Mouse (Mus musculus) embryonic facial prominence, embryonic 11.5 days (tissue): Measurements from ENCODE around the gene Usp28. TPM values are rescaled to one million over a fixed set of nuclear protein-coding genes. Genes with fewer than 3 reads are reported as not detected.
A peak's percentile ranks its signal among the peaks of the same experiment; 100 is the strongest.

Experiments used
- ATAC-seq: fragments of 200-750 bp; cut with Nextera tagmentation; replicated peaks from 2 replicates; pipeline ENCODE4 v1.8.0; 2017; ENCODE audit warnings: low read depth; ENCODE audit not compliant: insufficient number of reproducible peaks, low FRiP score, low TSS enrichment
- DNase-seq: peaks from one replicate; pipeline ENCODE4 v3.0.0-alpha.2; 2015; ENCODE audit warnings: low spot score
- H3K27ac ChIP-seq: fragments of 300-500 bp; sonication (generic); replicated peaks from 2 replicates; pipeline ENCODE4 v1.5.1; 2014; ENCODE audit warnings: mild to moderate bottlenecking, low read depth, low read length, control low read depth
- H3K27me3 ChIP-seq: fragments of 300-500 bp; sonication (generic); 2 replicates; pipeline ENCODE4 v1.6.1; 2014; ENCODE audit warnings: mild to moderate bottlenecking, low read length, moderate library complexity, mixed read lengths; ENCODE audit not compliant: control insufficient read depth, insufficient read depth
- H3K36me3 ChIP-seq: fragments of 300-500 bp; sonication (generic); replicated peaks from 2 replicates; pipeline ENCODE4 v1.6.1; 2014; ENCODE audit warnings: low read depth, mild to moderate bottlenecking, low read length, moderate library complexity, mixed read lengths; ENCODE audit not compliant: control insufficient read depth, insufficient read depth
- H3K4me1 ChIP-seq: fragments of 300-500 bp; sonication (generic); 2 replicates; pipeline ENCODE4 v1.6.1; 2014; ENCODE audit warnings: low read length, mixed read lengths; ENCODE audit not compliant: control insufficient read depth, insufficient read depth
- H3K4me2 ChIP-seq: fragments of 300-500 bp; sonication (generic); 2 replicates; pipeline ENCODE4 v1.6.1; 2014; ENCODE audit warnings: low read depth, mild to moderate bottlenecking, control low read depth, low read length, moderate library complexity
- H3K4me3 ChIP-seq: fragments of 300-500 bp; sonication (generic); 2 replicates; pipeline ENCODE4 v1.5.1; 2014; ENCODE audit warnings: low read depth, low read length, control low read depth
- H3K9ac ChIP-seq: fragments of 300-500 bp; sonication (generic); replicated peaks from 2 replicates; pipeline ENCODE4 v1.6.1; 2014; ENCODE audit warnings: mild to moderate bottlenecking, control low read depth, low read length
- H3K9me3 ChIP-seq: fragments of 300-500 bp; sonication (generic); replicated peaks from 2 replicates; pipeline ENCODE4 v1.6.1; 2016; ENCODE audit warnings: mild to moderate bottlenecking, low read length, inconsistent platforms, mixed read lengths; ENCODE audit not compliant: control insufficient read depth
- WGBS: fragments of 180-500 bp; shearing (Covaris S2); extraction: QIAGEN DNeasy Blood & Tissue Kit; methylation state at CpG from one replicate; pipeline ENCODE4 v1.1.7; 2014; 5-methylcytosine and 5-hydroxymethylcytosine counted together
- polyA plus RNA-seq: library from polyadenylated mRNA; unstranded; fragments of >200 nt; fragmentation: Nextera tagmentation; extraction: Ambion mirVana; gene quantifications from 2 replicates; pipeline ENCODE4 v1.2.1, GENCODE M21; 2014

Gene Usp28
- polyA plus RNA-seq, 1 experiment from 2014 or later: 38.8 TPM

DNA sequence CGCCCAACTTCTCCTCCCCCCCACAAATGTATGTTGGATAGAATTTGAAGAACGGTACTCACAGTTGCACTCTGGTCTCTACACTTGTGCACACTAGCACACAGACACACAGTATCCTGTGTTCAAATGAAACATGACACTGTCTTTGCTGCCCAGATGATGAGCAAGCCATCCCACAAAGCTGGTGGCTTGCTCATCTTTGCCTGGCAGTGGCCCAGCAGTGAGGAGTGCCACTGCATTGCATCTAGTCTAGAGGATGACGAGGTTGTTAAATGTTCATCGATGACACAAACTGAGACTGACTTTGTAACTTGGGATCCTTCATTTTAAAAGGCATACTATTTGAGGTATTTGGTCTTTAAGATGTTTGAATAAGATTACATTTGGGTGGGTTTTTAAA is 49.6 kb downstream of the Usp28 start:
- H3K9me3 ChIP-seq: no peaks in the 10 kb centered on the region
- ATAC-seq (no peak), DNase-seq (no peak)
- no peak overlapping the region for H3K9ac ChIP-seq
- no peak overlapping the region for H3K4me2 ChIP-seq
- H3K27ac ChIP-seq: no peak overlapping the region
- H3K4me3 ChIP-seq: no peak overlapping the region
- WGBS: 93% methylated on average over 4 of the region's 4 CpGs
- H3K4me1 ChIP-seq: no peaks in the 10 kb centered on the region
- H3K36me3 ChIP-seq: peaks cover 2% of the 10 kb centered on the region
- H3K27me3 ChIP-seq: no peaks in the 10 kb centered on the region

DNA sequence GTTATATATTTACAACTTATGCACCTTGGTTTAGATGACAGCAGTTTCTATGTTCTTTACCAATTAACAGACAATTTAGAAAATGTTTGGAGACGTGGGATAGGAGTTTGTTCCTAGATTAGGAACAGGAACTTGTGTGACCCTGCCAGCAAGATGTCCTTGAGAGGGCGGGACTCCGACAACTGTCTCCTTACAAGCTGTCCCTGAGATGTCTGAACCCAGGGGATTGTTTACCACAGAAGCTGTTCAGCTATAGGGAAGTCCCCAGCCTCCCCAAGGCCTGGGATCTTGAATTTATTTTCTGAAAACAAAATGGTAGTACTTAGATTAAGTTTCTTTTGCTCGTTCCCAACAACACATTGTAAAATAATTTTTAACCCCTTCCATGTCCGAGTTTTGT is 65.7 kb downstream of the Usp28 start:
- WGBS: 78% methylated on average over 5 of the region's 5 CpGs

DNA sequence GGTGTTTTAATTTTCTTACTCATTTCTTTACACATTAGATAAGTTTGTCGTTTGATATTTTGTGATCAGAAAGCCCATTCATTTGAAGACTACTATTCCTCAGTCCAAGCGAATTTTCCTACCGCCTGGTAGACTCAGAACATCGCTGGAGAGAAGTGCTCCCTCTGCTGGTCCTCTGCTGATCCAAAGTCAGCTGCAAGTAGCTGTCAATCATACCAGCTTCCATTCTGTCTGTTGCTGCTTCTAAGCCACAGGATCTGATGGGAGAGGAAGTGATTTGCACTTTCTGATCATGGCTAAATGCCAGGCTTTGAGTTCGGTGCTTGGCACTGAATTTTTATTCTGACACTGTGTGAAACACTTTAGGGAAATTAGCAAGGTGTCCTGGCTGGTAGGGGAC is 66.2 kb downstream of the Usp28 start:
- Histone ChIP-seq H3K4me3 (no peak overlapping the region), H3K4me1 (no peaks in the 10 kb centered on the region), H3K36me3 (no peaks in the 10 kb centered on the region), H3K27me3 (no peaks in the 10 kb centered on the region), H3K9me3 (no peaks in the 10 kb centered on the region), H3K9ac (no peak overlapping the region), H3K4me2 (no peak overlapping the region), H3K27ac (no peak overlapping the region)
- WGBS: 16% methylated on average over 5 of the region's 5 CpGs
- no peak for ATAC-seq
- DNase-seq: peak; percentile 77

More for the DNA sequence above, 65.7 kb downstream of the Usp28 start:
- H3K4me1 ChIP-seq: no peaks in the 10 kb centered on the region
- H3K9me3 ChIP-seq: no peaks in the 10 kb centered on the region
- ATAC-seq: no peak
- H3K4me2 ChIP-seq: no peak overlapping the region
- no peaks in the 10 kb centered on the region for H3K27me3 ChIP-seq
- no peak overlapping the region for H3K4me3 ChIP-seq
- DNase-seq: no peak
- H3K9ac ChIP-seq: no peak overlapping the region
- no peak overlapping the region for H3K27ac ChIP-seq
- no peaks in the 10 kb centered on the region for H3K36me3 ChIP-seq

DNA sequence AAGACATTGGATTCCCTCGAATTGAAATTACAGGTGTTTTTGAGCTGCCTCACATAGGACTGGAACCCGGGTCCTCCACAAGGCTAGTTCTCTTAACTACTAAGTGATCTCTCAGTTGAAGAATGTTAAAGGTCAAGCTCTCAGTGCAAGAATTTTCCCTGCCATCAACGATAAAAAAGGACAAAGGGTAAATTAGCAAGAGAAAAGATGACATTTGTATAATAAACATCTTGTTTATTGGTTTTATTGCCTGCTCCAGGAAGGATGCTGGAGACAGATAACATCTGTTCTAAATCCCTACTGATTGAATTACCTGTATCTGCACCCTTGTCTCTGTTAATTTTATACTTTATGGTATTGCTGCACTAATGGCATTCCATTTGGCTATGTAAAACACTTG is 68.9 kb downstream of the Usp28 start:
- no peaks in the 10 kb centered on the region for H3K36me3 ChIP-seq
- no peak overlapping the region for H3K9ac ChIP-seq
- no peak overlapping the region for H3K4me3 ChIP-seq
- H3K4me2 ChIP-seq: no peak overlapping the region
- WGBS: 84% methylated on average over 3 of the region's 3 CpGs
- H3K27ac ChIP-seq: no peak overlapping the region
- H3K9me3 ChIP-seq: no peaks in the 10 kb centered on the region
- ATAC-seq: no peak
- no peaks in the 10 kb centered on the region; the same call in 1 of the 2 replicates for H3K4me1 ChIP-seq
- H3K27me3 ChIP-seq: no peaks in the 10 kb centered on the region
- DNase-seq: no peak

DNA sequence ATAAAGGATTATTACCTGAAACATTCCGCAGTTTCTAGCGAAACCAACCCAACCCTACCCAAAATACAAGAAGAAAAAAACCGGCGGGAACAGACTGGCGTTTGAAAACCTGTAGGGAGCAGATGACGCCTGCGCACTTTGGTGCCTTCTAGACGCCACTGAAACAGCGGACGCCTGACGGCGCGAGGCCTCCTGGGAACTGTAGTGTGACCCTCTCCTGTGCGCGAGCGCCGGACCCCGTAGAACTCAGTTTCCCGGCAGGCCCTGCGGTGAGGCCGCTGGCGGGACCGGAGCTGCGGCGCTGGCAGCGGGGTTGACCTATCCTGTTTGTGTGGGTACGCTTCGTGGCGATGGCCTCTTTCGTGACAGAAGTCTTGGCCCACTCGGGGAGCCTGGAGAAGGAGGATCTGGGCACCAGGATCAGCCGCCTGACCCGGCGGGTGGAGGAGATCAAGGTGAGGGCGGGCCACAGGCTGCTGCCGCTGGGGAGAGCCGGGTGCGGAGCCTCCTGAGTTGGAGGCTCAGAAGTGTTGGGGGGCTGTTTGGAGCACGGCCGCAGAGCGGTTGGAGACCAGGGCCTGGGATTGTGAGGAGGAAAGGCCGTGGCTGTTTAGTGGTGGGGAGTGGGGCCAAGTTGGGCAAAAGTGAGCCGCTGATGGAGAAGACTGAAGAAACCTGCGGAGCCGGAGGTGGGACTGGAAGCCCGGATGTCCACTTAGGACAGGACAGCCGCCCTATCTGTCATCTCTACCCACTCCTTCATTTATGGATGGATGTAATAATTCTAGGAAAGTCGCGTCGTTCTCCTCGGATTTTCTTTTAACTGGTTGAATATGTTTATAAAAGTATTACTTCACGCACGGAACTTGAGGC is 70.4 kb downstream of the Usp28 start, which contains the start of gene Zw10:
Gene Zw10, plus strand, starts transcription at position 281 of the 873 bp plus-strand sequence.
- Histone ChIP-seq H3K9ac (peak within 1 kb of the TSS; percentile 87), H3K27me3 (no peaks in the 10 kb centered on the region), H3K36me3 (no peaks in the 10 kb centered on the region), H3K4me1 (no peaks in the 10 kb centered on the region; the same call in 1 of the 2 replicates), H3K4me3 (peak within 1 kb of the TSS; percentile 85), H3K4me2 (peak within 1 kb of the TSS; percentile 57), H3K27ac (no peak within 1 kb of the TSS), H3K9me3 (no peaks in the 10 kb centered on the region)
- under 1% methylated on average over 53 of the region's 53 CpGs for WGBS
- ATAC-seq (peak; percentile 96), DNase-seq (peak; percentile 99)

DNA sequence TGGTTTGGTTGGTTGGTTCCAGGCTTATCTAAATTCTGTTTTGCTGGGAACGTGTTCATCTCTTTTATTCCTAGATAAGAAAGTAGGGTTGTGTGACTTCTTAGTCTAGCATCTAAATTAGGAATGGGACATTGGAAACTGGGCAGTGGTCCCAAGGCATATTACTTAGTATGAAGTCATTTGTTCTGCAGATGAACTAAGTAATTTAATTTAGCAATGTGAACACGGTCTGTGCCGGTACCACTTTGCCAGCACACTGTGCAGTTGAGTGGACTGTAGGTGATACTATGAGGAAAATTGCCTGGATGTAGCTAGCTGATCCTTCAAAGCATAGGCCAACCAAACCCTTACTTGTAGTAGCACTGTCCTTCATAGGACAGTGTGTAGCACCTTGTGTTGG is 91.7 kb downstream of the Usp28 start:
- Histone ChIP-seq H3K4me3 (no peak overlapping the region), H3K9me3 (no peaks in the 10 kb centered on the region), H3K4me2 (no peak overlapping the region), H3K27ac (no peak overlapping the region), H3K9ac (no peak overlapping the region), H3K4me1 (no peaks in the 10 kb centered on the region), H3K36me3 (no peaks in the 10 kb centered on the region; the same call in none of the 2 replicates), H3K27me3 (no peaks in the 10 kb centered on the region)
- DNase-seq (no peak), ATAC-seq (no peak)
- 89% methylated on average over 3 of the region's 3 CpGs for WGBS

DNA sequence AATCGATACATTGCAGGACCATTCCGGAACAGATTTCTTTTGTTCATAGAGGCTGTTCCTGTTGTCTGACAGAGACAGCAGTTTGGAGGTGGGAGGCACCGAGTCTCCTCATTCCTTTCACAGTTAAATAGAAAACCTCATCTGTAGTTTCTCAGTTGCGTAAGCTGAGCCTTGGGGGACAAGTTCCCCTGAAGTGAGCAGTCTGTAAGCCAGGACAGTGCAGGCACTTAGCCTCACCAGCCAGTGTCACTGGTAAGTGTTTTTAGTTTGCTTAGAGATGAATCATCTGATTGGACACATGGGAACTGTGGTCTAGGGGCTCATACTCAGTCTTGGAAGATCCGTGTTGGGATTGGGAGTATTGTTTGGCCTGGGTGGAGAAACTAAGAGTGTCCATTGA is 95.9 kb downstream of the Usp28 start, which contains the start of gene Tmprss5:
Gene Tmprss5, plus strand, starts transcription at position 154 of the 400 bp plus-strand sequence.
- Histone ChIP-seq H3K9me3 (no peaks in the 10 kb centered on the region), H3K36me3 (no peaks in the 10 kb centered on the region; the same call in 1 of the 2 replicates), H3K9ac (no peak within 1 kb of the TSS), H3K4me2 (no peak within 1 kb of the TSS), H3K4me3 (no peak within 1 kb of the TSS), H3K27me3 (no peaks in the 10 kb centered on the region), H3K27ac (no peak within 1 kb of the TSS), H3K4me1 (no peaks in the 10 kb centered on the region)
- ATAC-seq: no peak
- no peak for DNase-seq
- WGBS: 64% methylated on average over 5 of the region's 5 CpGs

DNA sequence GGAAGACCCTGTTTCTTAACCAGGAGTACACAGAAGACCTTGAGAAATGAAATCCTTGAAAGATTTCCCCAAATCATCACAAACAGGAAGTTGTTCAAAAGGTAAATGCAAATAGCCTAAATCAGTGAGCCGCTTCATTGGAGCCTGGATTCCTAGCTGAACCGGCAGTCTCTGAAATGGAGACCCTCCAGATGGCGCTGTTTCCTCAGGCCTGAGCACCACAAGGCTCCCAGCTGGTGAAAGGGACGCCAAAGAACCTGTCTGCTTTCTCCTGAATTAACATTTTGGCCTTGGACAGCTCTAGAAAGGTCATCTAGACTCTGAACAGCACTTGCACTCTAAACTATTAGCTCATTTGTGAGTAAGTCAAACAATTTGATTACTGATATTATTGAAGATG is 96.4 kb downstream of the Usp28 start:
- no peak overlapping the region for H3K9ac ChIP-seq
- no peaks in the 10 kb centered on the region for H3K27me3 ChIP-seq
- no peak overlapping the region for H3K27ac ChIP-seq
- DNase-seq (peak; percentile 84), ATAC-seq (no peak)
- H3K4me1 ChIP-seq: no peaks in the 10 kb centered on the region
- no peak overlapping the region for H3K4me3 ChIP-seq
- H3K36me3 ChIP-seq: no peaks in the 10 kb centered on the region; the same call in 1 of the 2 replicates
- no peaks in the 10 kb centered on the region for H3K9me3 ChIP-seq
- H3K4me2 ChIP-seq: no peak overlapping the region
- WGBS: 6% methylated on average over 4 of the region's 4 CpGs
